Mouse (Mus musculus) cerebellum, postnatal 10 days (tissue): Measurements from ENCODE around the gene Cldn34b1.
"Not testable (repeated sequence)": the region's sequence is repeated elsewhere in the genome, so short reads cannot be mapped to it uniquely, and the experiment has no call there.

Experiments
- DNase-seq, 2 experiments: peaks; one replicate each; pipeline ENCODE4 v3.0.0; 2021; ENCODE audit warnings: mixed read lengths in 2 of 2

The Cldn34b1 gene

GRCm38 (mm10) chrX:154890167-154890566 lies at the start of gene Cldn34b1:
Gene Cldn34b1, minus strand, starts transcription at chrX:154890267.
- DNase-seq, result not testable (repeated sequence)

GRCm38 (mm10) chrX:154935887-154936286 lies 45.8 kb upstream of the Cldn34b1 start, which contains the start of gene Magea6:
Gene Magea6, minus strand, starts transcription at chrX:154935987.
- not testable (repeated sequence) for DNase-seq
